Mouse (Mus musculus): ENCODE data around the gene Cilp2.

The Cilp2 gene

DNA sequence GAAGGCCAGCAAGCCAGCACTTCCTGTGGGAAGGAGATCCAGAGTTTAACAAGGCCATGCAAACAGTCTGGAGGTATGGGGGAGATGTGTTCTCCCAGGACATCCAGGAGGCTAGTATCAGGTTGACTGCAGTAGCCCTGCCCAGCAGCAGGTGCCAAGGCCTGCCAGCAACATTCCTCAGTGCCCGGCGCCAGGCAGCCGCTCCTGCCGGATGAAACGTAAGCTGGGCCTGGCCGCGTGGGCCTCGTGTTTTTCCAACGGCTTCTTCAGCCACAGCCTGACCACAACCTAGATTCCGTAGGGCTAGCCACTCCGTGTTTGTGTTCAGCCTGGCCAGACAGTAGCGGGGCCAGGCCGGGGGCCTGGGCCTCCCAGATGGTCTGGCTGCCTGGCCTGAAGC, 12.8 kb downstream of the Cilp2 start:
- DNase-seq (ENCODE audit: low read depth in 1 of 2, low spot score in 2 of 2) = no peak

DNA sequence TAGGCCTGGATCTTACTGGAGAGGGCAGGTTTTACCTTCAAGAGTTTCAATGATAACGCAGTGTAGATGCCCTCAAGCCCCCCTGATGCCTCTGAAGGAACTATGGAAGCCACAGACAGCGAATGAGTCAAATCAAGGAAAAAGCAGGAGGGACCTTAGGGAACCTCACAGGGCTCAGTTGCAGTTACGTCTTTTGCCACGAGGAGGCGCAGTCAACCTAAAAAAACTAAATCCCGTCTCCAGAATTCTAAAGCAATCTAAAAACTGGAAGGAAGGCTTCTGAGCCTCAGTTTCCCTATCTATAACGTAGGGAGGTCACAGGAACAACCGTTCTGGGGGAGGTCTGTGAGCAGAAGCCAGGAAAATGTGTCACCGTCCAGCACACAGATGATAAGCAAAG, 13.3 kb downstream of the Cilp2 start:
- peak in 1 of 2 experiments; percentile 43 for DNase-seq (ENCODE audit: low read depth in 1 of 2, low spot score in 2 of 2)

DNA sequence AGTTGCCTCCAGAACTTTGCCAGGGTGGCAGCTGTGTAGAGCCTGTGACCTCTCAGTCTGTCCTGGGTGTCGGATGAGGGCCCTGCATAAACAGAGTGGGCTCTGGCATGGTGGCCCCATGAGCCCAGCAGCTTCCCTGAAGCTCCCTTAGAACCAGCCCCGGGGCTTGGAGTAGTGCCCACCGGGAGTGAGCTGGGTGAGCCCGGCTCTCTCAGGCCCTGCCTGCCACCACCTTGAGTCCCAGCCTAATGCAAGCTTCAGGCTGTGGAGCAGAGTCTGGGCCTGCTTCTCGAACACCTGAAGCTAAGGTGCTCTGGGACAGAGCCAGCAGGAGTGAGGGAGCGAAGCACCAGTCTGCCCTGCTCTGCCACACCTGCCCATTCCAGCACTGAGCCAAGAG, 16.6 kb downstream of the Cilp2 start:
- no peak for DNase-seq (ENCODE audit: low read depth in 1 of 2, low spot score in 2 of 2)

DNA sequence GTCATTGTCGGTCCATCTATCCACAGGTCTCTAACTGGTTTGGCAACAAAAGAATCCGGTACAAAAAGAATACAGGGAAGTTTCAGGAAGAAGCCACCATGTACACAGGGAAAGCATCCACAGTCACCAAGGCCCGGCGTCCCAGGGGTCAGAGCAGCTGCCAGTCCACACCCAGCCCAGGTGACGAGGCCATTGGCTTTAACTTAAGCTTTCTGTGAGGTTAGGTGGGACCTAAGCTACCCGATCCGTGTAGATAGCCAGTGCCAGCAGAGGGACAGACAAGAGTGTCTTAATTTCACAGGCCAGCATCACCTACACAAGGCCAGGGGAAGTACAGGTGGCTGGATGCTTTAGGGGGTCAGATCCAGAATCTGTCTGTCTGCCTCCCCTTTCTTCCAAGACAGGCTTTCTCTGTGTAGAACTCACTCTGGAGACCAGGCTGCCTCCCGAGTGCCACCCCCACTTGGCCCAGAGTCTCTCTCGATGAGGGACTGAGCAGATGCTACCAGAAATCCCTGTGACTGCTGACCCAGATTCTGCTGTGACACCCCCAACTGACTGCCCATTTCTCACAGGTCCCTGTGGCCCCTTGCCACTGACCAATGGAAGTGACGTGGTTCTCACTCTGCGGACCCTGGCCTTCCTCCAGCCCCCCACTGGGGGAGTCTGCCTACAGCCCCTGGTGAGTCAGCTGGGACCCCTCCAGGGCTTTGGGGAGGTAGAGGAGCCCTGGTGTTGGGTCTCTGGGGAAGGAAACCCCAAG, 17.3 kb downstream of the Cilp2 start:
- DNase-seq (ENCODE audit: low read depth in 1 of 2, low spot score in 2 of 2) = no peak

DNA sequence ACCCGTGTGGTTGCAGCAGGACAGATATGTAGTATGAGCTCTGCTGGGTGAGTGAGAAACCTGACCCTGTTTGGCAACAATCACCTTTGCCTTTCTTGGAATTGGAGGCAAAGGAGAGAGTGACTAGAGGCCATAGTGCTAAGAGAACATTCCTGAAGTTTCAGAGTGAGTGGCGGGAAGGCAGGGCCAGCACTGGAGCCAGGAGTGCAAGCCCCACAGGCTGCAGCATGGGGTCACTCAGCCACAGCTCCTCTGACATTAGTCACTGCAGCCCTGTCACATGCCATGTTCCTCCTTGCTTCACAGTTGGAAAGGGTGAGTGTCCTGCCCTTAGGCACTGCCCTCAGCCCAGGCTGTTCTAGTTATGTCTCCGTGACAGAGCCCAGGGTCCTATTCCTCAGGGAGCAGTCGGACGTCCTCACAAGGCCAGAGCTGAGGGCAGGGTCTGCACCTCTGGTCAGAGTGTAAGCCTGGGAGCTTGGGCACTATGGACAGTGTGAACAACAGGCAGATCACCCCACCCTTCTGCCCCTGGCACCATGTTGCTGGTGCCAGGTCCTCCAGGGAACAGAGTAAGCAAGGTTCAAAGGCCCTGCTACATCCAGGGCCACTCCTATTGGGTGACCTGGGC, 19.7 kb downstream of the Cilp2 start:
- DNase-seq (ENCODE audit: low read depth in 1 of 2, low spot score in 2 of 2) = no peak

DNA sequence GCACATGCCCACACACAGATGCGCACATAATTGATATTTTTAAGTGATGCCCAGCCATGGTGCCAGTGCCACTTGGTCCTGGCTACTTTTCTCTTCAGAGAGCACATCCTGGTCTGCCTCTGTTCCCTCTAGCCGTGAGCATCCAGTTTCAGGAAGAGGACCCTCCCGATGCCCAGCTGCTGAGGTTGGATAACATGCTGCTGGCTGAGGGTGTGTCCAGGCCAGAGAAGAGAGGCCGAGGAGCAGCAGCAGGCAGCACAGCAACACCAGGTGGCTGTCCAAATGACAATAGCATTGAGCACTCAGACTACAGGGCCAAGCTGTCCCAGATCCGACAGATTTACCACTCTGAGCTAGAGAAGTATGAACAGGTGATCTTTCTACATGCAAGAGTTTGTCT, 23.3 kb downstream of the Cilp2 start:
- no peak for DNase-seq (ENCODE audit: low read depth in 1 of 2, low spot score in 2 of 2)

DNA sequence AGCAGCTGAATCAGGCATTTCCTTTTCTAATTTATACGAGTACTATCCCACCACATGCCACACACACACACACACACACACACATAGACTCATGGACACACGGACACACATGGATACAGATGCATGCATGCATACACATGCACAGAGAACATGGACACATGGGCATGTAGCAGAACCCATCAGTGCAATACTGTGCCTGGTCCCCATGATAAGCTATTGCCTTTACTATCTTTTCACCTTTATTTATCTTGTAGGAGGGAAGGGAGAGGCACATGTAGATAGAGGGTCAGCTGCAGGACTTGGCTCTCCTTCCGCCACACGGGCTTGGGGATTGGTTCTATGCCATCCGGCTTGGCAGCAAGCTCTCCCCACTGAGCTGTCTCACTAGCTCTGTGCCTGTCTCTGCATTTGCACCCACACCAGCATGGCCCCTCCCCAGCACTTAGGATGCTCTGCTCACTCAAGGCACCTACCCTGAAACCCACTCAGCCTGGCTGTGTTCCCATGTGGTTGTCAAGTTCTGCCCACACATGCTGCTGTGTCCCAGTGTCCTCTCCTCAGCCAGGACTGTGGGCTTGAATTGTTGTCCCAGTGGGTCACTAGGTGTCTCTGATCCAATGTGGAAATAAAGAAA, 24.0 kb downstream of the Cilp2 start:
- DNase-seq (ENCODE audit: low read depth in 1 of 2, low spot score in 2 of 2) = no peak

DNA sequence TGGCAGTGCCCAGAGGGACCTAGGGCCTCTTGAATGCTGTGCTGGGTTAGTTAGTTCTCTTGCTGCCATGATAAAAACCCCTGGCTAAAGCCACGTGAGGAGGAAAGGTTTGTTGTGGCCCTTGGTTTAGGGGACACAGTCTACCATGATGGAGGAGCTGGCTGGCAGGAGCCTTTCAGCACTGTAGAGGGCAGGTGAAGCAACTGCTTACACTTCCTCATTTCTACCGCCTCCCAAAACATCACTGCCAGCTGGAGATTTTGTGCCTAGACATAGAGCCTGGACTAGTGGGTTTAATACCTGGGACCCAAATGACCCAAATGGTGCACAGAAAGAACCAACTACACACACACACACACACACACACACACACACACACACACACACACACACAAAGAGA, 26.2 kb downstream of the Cilp2 start:
- no peak for DNase-seq (ENCODE audit: low read depth in 1 of 2, low spot score in 2 of 2)

DNA sequence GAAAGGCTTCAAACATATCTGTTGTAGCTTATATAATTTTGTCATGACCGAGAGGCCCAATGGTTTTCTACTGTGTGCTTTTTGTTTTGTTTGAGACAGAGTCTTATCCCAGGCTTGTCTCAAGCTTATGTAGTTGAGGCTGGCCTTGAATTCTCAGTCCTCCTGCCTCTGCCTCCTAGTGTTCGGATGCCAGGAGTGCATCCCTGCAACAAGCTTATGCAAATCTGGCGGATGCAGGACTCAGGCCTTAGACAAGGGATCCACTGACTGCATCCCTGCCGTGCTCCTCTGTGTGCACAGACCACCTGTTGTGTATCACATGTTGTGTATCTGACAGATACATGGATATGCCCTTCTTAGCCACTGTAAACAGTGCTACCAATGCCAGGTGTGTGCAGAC, 26.7 kb downstream of the Cilp2 start:
- no peak for DNase-seq (ENCODE audit: low read depth in 1 of 2, low spot score in 2 of 2)

DNA sequence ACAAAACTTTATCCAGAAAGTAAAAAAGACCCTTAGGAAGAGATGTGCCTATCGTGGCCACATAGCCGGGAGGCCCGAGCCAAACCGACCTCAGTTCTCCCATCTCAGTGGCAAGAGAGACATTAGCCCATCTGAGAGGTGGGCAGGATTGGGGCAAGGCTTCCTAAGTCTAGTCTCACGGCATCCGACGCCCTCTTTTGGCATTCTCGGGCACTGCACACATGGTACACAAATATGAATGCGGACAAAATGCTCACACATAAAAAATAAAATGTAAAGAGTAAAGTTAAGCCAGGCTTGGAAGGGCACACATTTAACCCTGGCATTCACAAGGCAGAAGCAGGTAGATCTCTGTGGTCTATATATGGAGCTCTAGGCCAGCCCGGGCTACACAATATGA, 33.6 kb downstream of the Cilp2 start:
- DNase-seq (ENCODE audit: low read depth in 1 of 2, low spot score in 2 of 2) = no peak

DNA sequence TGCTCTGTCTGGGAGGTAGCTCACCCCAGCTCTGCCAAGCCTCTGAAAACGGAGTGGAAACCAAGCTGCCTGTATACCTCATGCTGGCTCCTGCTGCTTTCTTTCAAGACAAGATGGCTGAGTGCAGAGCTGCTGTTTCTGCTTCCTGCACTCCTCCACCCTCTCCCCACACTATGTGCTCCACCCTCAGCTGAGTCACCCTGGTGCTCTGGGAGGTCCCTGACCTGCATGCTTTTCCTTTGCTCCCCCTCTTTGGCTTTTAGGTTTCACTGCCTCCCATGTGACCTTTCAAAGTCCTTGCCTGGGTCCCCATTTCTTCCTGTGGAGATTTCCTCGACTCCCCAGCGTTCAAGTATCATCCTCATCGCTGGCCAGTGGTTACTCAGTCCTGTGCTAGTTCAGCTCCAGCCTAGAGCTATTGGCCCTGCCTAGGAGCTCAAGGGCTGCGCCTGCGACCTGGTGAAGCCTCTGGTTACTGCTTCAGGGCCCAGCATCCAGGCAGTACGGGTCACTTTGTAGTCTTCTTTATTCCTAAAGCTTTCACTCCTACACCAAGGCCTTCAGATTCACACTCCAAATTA, 36.5 kb downstream of the Cilp2 start:
- DNase-seq (ENCODE audit: low read depth in 1 of 2, low spot score in 2 of 2) = no peak

DNA sequence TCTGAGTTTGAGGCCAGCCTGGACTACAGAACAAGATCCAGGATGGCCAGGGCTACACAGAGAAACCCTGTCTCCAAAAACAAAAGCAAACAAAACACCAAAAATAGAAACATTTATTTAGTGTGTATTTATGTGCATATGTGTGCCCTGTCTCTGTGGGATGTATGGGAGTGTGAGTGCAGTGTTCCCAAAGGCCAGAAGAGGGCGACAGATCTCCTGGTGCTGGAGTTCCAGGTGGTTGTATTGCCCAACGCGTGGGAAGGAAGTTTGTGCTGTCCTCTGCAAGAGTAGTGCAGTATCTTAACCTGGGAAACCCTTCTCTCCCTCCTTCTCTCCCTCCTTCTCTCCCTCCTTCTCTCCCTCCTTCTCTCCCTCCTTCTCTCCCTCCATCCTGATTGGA, 37.6 kb downstream of the Cilp2 start:
- DNase-seq (ENCODE audit: low read depth in 1 of 2, low spot score in 2 of 2) = no peak

DNA sequence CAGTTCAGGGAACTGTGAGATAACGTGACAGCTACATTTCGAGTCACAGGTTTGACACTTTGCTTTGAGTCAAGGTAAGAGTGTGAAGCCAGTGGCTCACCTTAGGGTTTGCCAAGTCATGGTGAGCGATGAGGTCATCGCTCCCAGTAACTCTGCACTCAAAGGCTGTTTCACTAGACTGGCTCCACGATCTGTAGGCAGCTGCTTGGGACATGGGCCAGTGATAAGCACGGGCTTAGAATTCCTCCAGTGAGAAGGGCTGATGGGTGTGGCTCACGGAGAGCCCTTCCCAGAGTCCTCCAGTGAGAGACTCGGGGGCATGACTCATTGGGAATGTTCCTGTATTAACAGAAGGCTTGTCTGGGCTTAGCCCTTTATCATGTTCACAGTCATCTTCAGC, 38.5 kb downstream of the Cilp2 start:
- DNase-seq (ENCODE audit: low read depth in 1 of 2, low spot score in 2 of 2) = no peak

DNA sequence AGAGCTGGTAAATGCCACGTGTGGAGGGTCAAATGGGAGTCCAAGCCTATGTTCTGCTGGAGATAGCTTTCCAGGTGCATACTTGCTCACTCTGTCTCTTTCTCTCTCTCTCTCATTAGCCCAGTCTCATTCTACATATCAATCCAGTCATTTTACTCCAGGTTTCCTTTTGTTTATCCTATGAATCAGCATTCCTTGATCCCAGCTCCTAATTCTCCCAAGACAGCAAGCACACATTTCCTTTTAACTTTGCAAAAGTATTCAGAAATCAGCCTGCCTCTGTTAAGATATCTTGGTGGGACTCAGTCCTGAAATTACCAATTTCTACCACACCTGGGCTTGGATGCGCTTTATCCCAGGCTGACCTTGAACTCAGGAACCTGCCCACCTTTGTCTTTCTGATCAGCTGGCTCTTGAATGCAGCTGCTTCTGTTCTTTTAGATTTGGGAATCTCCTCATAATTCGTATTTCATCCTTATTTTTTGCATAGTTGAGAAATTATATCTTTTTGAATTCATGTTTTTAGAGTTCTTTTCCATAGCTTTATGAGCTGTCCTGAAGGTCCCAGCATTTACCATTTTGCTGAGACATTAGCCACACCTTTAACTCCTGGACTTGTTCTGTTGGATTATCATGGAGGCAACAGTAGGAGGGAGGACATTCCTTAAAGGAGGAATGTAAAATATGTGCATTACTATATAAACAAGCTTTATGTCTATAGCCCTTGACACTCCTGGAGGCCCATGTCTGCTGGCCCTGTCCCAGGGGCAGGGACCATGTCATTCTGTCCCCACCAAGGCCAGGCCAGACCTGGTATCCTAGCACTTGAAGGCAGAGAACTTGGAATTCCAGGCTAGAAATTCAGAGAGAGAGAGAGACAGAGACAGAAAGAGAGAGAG, 40.1 kb downstream of the Cilp2 start:
- no peak for DNase-seq (ENCODE audit: low read depth in 1 of 2, low spot score in 2 of 2)

DNA sequence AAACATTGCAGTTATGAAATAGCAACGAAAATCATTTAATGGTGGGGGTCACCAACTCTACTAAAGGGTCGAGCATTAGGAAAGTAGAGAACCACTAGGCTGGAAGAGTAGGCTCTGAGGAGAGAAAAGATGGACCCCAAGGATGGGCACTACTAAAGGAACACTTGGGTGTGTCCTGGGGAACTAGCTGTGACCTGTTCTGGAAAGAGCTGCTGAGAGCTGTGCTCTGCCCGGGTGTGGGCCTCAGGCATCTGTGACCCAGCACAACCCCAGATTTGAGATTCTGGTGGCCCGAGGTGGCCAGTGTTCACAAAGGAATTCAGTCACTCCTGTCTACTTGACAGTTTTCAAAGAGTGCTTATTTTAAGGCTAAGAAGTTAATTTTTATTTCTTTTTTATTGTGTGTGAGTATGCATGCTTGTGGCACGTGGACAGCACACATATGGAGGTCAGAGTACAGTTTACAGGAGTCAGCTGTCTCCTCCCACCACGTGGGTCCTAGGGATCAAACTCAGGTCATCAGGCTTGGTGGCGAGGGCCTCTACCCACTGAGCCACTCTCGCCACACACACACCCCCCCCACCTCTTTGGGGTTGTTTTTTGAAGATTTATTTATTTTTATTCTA, 50.3 kb downstream of the Cilp2 start:
- no peak for DNase-seq (ENCODE audit: low read depth in 1 of 2, low spot score in 2 of 2)

DNA sequence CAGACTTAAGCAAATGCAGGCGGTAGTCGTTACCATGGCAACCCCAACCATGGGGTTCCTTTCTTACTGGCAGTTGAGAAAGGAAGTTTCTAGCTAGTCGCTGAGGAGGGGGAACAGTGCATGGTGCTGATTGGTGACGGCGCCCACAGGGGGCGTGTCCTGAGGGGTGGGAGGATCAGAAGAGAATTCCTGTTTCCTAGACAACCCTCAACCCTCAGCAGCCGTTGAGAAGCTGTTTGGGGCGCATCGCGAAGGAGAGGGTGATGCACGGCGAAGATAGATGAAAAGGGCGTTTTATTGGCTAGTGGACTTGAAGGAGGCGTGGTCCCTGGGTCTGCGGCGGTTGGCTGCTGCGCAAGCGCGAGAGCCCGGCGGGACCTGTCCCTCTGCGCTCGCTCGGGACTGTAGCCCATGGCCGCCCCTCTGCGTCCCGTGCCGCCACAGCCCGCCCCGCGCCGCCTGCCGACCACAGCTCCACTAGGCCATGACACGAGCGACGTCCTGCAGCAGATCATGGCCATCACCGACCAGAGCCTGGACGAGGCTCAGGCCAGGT, 55.1 kb downstream of the Cilp2 start, which contains the start of gene Pbx4:
Pbx4 (plus strand) TSS at position 194 of the 556 bp plus-strand sequence.
- DNase-seq (ENCODE audit: low read depth in 1 of 2, low spot score in 2 of 2) = peak; percentile 60 to 79
